Mouse (Mus musculus) heart, adult 9 months (tissue): ENCODE measurements at regions not wholly inside any gene's neighbourhood (a gene's known extent, or its start where the extent isn't known, plus 50 kb on each side); places are given as distances from the start of the nearest gene placed in this dataset.
"Not testable (repeated sequence)": the region's sequence is repeated elsewhere in the genome, so short reads cannot be mapped to it uniquely, and the experiment has no call there.

Experiments
- DNase-seq, 2 experiments: peaks; one replicate each; pipeline ENCODE4 v3.0.0; 2022; ENCODE audit warnings: low spot score in 2 of 2

DNA sequence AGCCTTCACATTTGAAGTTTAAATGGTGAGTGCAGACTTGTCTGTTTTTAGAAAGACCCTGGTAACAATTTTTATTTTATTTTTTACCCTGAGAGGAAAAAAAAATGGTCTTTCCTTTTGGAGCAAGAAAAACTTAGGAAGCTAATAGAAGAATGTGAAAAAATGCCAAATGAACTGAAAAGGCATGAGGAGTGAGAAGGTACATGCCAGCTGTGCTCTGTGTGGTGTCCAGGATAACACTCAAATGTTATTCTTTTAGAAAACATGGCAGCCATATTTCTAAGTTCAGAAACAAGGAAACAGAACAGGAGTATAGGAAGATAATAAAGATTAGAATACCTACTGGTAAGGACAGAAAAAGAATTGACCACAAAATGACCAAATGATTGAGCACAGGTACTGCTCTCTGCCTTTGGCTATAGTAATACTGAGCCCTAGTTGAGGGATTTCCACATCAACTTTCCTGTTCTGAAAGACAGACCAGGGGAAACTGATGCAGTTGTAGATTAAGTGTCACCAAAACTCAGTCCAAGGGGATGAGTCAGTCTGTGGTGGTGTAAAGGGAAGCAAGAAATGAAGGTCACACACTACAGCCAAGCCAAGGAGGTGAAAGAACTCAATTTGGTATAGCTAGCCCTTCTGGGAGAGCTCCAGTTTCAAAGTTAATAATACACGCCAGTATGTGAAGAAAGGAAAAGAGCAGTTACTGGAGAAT, 758.5 kb downstream of the Robo2 start:
- DNase-seq, result no peak

DNA sequence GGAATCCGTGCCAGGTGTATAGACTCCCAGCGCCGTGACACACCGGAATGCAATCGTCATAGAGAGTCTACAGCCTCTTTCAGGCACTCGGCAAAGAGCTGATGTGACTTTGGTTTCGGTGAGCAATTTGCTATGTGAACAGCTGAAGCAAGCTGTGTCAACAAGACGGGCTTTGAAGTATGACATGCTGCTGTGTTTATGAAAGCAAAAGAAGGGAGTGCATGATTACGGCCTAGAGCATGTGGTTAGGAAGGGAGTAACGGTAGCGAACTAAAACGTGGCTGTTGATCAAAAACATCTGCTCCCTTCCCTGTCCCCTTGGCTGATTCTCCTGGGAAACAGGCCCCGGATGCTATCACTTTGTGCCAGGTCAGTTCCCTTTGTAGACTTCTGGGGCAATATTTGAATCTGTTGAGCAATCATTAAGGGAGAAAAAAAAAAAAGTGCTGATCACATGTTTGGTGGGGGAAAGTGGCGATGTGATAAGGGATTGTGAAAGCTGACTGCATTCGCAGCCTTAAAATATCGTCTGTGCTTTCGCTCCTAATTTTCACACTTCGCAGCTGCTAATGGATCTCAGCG, 764.3 kb downstream of the Robo2 start:
- peak; percentile 65 to 69 for DNase-seq

DNA sequence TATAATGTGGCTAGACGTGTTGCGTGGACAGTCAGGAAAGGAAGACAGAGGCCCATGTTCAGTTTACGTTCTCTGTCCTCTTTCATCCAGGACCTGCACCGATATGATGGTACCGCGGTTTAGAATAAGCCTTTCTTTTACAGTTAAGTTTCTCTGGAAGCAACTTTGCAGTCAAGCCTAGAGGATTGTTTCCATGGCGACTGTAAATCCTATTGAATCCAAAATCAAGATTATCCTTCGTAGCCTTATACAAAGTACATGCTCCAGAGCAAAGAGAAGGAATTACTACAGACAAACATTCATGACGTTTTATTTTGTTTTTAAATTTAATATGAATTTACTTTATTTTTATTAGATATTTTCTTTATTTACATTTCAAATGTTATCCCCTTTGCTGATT, 798.6 kb downstream of the Robo2 start:
- DNase-seq, result no peak

DNA sequence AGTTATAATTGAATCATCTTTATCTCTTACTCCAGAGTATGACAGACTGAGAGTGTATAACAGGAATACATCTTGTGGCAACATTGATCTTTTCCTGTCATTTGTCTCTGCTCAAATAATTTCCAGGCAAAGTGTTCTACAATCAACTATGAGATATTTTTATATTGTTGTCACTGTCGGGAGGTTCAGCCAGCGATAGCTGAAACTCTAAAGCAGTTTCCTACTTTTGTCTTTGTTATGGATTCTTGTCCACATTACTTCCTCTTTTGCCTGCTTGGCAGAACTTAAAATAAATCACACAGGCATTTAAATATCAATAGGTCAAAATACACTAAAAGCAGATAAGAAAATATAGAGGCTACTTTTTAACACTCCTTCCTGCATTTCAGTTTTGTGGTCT, 820.2 kb downstream of the Robo2 start:
- peak in 1 of 2 experiments; percentile 13 for DNase-seq

DNA sequence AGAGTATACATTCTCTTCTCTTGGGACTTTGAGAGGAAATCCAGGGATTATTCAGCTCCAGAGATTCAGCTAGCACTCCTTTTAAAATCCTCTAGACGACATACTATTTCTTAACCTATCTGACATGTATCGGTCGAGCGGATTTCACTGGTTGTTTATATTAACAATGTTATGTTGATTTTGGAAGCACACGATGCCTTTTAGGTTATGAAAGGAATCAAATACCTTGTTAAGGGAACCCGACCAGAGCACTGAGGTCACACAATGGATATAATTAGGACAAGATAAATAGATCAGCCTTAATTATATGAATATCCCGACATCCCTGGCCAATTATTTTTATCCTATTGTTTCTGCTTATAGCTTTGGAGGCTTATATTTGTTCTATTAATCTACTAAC, 850.4 kb downstream of the Robo2 start:
- no peak for DNase-seq

DNA sequence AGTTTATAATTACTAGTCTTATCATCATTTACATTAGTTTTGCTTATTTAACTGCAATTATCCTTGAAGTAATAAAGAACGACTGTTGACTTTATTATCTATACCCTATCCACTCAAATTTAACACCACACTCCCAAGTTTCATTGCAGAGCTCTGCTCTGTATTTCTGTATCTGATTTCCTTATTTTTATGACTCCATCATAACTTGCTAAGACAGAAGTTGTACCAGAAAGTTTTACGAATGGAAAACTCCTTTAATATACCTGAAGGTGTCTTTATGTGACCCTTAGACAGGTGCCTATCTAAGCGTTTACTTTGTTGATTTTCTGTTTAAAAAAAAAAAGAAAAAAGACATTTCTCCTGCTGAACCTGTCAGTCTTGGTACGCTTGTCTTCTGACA, 854.7 kb downstream of the Robo2 start:
- no peak for DNase-seq

DNA sequence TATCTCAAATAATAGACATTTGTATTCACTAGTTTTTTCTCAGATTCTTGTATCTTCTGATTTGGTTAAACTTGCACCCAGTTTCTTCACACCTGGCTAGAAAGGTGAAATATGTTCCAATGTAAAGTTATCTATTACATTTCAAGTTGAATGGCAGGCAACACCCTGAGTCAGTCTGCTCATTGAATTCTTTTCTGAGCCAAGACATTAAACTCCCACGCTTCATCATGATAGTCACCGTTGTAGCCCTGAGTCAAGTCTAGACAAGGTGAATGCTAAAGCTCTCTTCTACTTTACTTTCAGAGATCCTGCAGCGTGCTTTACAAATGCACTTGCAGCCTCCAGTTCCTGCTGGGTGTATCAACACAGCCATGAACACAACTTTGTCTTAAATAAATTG, 868.0 kb downstream of the Robo2 start:
- no peak for DNase-seq

DNA sequence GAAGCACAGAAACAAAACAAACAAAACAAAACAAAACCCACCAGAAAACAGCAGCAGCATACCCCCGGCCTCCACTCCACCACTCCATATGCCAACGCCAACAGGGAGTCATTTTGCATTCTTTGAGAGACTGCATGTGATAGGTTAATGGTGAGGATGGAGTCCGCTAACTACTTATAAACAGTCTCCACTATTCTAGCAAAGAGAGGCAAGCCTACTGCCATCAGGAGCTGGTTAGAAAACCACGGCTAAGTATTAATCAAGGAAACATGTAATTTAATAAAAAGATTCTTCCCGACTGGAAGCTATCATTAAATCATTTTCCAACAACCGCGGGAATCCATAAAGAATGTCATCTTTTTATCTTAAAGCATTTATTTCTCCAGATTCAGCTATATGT, 873.6 kb downstream of the Robo2 start:
- no peak for DNase-seq

DNA sequence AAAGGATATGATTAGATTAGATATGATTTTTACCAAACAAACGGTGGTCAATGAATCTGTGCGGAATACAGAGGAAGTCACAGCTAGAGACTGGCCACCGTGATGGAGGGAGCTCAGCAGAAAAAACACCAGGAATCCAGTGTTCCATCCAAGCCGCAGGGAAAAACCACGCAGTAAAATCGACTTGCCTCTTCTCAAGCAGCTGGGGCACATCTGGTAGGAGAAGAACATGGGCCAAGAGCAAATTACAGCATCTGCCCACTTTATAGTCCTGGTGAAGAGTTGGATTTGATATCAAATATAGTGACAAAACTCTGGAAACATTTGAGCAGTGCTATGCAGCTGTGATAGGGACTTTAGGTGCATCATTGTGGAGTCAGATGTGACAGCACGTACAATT, 874.1 kb downstream of the Robo2 start:
- DNase-seq, result no peak

DNA sequence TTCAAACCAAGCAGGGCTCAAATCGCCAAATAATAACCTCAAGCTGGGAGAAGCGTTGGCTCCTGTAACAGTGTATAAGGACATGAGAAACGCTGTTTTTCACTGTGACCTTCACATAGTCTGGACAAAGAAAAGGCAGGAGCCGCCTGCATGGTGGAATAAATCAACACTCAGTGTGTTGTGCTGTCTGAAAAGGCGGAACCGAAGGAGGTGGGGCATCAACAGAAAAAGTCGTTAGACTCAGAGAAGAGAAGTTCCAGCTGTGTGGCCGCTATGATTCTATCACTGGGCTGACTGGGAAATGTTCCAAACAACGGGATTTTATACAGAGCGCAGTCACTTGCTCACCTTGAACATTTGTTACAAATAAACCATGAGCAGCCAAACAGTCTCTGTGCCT, 881.4 kb downstream of the Robo2 start:
- no peak for DNase-seq

DNA sequence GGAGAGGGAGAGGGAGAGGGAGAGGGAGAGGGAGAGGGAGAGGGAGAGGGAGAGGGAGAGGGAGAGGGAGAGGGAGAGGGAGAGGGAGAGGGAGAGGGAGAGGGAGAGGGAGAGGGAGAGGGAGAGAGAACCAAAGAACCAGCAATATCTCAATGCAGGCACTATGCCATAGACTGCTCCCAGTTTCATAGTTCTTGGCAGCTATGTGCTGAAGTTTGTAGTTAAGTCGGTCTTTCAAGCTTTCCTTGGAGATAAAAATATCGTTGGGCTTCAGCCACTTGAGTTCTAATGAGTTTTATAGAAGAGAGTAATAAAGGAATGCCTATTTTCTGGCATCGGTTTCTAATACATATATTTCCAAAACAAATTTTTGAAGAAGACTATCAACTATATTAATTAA, 888.7 kb downstream of the Robo2 start:
- not testable (repeated sequence) for DNase-seq

DNA sequence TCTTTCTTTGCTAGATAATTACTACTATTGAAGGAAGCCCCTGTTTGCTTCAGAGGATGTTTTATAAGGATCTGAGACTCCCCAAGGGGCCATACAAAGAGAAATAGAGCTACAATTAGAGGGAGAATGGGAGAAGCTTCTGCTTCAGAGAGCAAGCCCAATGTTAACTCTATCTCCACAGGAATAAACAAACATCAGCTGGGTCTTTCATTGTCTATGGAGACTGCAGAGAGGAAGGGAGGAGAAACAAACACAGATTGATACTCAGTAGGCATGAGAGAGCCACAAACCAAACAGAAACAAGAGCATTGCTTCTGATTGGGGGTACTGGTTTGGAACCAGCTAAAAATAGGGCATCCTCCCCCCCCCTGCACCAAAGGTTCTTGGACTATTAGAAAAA, 906.9 kb downstream of the Robo2 start:
- no peak for DNase-seq

DNA sequence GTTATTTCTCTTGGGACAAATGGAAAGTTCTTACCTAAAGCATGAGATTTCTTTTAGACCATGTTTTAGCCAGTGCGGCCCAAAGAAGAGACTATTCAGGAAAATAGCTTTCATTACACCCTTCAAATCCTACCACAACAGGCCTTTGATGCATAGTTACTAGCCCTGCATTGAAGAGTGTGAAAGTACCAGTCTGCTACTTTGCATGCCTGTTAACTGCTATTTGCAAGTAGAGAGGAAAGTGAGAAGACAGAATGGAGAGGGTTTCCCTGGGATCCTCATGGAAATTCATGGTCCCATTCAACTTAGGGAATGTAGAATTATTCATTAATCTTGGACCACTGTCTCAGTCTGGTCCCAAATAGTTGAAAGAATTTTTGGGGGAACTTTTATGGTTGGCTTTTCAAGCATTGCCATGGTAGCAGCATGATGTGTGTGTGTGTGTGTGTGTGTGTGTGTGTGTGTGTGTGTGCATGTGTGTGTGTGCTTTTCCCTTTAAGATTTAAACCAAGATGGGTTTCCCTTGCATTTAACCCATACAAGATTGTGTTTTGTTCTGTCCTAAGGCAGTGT, 912.9 kb downstream of the Robo2 start:
- DNase-seq, result no peak

DNA sequence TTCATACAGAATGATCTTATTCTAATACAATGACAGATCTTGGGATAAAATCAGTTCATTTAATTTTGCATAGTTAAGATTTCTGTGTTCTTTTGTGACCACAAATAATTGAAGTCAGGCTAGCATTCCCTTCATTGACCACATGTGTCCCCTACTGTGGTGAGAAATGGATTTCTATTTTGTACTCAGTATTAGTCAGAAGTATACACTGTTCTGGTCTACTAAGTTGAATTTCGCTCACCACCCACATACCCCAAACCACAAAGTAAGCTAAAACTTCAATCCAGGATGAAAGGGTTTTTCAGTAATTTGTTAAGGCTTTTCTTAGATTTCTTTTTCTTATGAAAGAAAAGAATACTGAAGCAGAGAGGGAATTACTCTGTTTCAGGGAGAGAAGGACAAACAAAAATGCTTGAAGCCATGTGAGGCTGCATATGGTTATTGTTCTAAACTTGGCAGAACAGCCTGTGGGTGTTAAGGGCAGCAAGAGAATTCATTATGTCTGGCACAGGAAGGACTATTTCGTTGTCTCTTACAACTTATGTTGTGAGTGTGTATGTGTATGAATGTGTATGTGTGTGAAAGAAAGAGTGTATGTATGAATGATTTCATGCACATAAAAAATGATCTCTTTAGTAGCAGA, 928.3 kb downstream of the Robo2 start:
- DNase-seq, result no peak

DNA sequence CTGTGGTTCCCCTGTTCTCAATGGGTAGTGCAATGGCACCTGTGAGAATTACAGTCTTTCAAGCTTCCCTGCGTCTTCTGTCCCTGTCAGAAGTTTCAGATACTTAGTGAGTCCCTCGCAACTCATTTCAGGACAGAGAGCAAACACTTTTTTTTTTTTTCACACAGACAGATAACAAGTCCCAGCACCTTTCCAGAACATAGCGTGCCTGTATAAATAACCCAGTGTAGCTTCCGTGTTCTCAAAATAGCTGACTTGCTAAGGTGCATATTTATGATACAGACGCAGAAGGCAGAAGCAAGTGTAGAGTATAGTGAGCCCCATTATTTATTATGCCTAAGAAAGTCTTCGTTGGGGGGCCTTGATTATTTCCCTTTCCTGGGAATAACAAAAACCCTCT, 929.4 kb downstream of the Robo2 start:
- DNase-seq, result peak; percentile 24 to 30

DNA sequence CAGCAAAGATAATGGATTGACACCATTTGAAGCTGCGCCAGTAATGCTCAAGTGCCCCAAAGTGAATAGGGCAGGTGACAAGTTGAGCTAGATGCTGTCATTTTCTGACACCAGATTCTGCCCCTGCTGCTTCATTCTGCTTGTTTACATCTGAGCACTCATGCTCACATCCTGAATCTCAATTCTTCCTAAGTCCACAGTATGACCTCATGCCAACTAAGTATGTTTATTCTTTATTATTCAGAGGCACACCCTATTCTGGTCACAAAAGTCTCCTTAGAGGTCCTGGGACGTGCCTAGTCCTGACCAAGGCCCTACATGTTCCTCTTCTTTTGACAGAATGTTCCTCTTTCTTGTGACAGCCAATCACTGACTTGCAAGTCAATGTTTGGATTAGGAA, 938.1 kb downstream of the Robo2 start:
- no peak for DNase-seq

DNA sequence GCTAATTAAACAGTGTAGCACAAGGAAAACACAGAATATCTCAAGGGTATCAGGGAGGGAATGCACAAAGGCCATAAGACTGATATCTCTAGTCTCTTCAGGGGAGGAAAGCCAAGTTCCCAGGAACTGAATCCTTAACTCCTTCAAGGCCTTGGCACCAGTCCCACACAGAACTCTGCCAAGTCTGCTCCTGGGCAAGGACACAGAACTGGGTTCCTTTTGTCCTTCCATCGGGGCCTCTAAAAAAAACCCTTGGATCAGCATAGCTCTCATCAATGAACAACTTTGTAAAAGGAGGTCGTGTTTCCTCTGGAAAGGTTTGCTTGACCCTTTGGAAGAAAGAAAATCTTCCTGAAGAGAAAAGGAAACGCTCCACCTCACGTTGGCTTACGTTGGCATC, 940.1 kb downstream of the Robo2 start:
- DNase-seq, result peak; percentile 10 to 24

DNA sequence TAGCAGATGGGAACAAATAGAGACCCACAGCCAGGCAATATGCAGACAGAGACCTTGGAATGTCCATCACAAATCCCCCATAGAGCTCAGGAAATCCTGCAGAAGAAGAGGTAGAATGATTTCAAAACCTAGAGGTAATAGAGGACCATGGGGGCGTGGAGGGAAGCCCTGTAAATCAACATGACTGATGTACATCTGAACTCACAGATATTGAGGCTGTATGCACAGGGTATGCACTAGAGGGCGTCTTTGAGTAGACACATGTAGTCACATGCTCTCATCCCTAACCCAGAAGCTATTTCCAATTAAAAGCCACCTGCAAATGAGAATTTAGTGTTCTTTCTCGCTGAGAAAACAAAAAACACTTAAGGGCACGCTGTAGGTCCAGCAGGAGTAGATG, 941.1 kb downstream of the Robo2 start:
- DNase-seq, result no peak

DNA sequence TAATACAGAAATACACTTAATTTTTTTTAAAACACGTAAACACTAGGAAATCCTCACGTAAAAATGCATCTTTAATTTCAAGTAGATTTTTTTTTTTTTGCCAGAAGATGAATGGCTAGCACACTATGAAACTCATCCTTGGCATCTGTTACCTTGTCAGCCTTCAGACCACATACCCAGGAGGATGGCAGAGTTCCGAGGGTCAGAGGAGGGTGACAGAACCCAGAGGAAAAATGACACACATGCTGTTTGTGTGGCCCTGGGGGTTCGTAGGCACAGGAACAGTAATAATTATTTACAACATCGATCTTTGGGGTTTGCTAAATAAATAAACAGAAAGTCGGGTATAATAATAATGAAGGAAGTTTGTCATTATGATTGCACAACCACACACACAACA, 945.3 kb downstream of the Robo2 start:
- no peak for DNase-seq

DNA sequence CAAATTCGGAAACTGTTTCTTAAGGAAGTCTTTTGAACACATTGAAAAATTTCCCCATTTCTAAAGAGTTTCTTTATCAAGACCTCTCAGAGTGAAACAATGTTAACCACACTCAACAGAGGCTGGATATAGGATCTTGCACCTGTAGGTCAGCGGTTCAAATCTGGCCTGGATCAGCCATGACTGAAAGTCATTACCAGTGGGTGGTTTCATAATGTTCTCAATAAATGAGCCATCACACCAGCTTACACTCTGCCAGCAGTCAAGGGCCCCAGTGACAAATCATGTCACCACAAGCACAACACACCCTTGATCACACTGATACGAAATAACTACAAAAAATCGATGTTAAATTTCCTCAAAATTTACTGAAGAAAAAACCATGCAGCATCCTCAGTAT, 949.1 kb downstream of the Robo2 start:
- DNase-seq, result no peak

DNA sequence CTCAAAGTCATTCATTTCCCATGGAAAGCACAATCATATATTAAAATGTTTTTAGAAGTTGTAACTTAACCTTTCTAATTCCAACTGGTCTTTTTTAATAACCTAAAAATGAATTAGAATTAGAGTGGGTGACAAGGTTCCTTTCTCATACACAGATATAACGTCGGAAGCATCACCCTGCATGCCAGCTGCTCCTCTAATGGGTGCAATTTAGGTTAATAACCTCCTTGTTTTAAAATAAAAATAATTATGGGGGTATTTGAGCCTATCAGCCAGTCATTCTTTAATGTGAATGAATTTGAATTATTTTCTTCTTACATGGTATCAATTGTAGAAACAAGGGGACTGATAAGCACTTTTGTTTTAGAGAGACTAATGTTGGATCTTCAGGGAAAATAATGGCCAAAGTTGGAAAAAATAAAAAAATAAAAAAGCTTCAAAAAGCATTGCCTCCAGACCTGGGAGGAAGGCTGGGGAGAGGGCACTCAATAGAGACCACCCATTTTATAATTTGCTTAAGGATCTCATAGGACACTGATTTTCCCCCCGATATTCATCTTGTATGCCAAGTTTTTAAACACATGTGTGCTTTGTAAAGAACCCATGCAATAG, 960.9 kb downstream of the Robo2 start:
- DNase-seq, result no peak

DNA sequence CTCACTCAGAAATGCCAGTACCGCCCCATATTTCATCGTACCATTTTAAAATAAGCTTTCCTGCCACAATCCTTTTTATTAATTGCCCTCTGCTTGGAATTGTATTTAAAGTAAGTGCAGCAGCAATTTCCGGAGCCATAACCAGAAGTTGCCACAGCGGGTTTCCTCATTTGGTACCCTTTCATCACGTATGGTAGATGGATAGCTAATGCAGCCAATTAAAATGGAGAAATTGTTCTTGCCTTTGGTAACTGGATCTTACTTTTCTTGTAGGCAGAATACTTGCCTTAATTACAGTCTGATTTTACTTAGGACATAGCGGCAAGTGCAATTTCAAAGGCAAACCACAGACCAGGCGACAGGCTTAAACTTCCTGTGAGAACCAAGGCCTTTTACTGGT, 961.8 kb downstream of the Robo2 start:
- DNase-seq, result no peak

DNA sequence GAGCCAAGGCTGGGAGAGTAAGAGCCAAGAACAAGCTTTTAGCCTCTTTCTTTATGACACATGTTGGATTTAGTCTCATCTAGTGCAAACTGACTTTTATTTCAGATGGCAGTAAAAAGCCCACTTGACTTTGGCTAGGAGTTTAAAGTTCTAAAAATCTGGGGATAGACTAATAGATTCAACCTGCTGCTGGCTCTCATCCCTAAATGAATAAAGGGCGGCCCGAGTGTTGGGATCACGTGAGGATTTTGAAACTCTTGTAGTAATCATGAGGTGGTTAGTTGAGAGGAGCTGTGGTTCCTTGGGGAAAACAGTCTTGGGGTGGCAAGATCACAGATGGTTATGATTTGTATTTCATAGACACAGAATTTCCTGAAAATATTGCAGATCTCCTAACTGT, 975.9 kb downstream of the Robo2 start:
- no peak for DNase-seq
